Mouse (Mus musculus): ENCODE results near the gene Gns. TPM values are rescaled to one million over a fixed set of nuclear protein-coding genes. Genes with fewer than 3 reads are reported as not detected.

The Gns gene
- polyA plus RNA-seq, 1 experiment = 46.8 TPM

GRCm38 (mm10) chr10:121395542-121396176 lies 30.8 kb downstream of the Gns start:
- Histone ChIP-seq H3K27ac (ENCODE audit: insufficient read depth, low read length) (no peak overlapping the region), H3K4me1 (ENCODE audit: control insufficient read depth, insufficient read depth, low read length) (no peaks in the 10 kb centered on the region), H3K4me3 (ENCODE audit: insufficient read depth, low read length) (no peak overlapping the region)
- no peak for TF ChIP-seq POLR2A (IDR thresholded peaks at IDR 0.05; ENCODE audit: extremely low read depth, insufficient read depth, low read length)

GRCm38 (mm10) chr10:121398599-121398998 lies 33.7 kb downstream of the Gns start:
- Histone ChIP-seq H3K4me3 (ENCODE audit: insufficient read depth, low read length) (no peak overlapping the region), H3K4me1 (ENCODE audit: control insufficient read depth, insufficient read depth, low read length) (no peaks in the 10 kb centered on the region), H3K27ac (ENCODE audit: insufficient read depth, low read length) (no peak overlapping the region)
- TF ChIP-seq CTCF (IDR thresholded peaks at IDR 0.05; ENCODE audit: extremely low read depth, insufficient read depth, low read length) (no peak), POLR2A (IDR thresholded peaks at IDR 0.05; ENCODE audit: extremely low read depth, insufficient read depth, low read length) (no peak)

DNA sequence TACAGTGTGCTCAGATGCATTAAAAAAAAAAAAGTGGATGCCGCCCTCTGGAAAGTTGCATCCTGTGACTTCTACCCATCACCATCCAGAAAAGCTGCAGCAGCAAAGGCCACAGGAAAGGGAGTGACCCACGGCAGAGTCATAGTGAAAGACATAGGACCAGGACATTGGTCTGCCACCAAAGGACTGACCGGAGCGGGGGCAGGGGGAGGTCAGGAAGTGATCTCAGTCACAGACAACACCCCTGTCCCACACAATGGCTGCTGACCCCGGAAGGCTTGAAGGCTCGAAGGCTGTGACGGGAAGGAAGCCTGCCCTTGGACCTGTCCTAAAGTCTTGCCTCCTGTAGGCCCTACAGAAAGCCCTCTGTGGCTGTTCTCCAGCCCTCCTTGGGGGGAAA lies 36.1 kb downstream of the Gns start:
- Histone ChIP-seq H3K4me1 (ENCODE audit: control insufficient read depth, insufficient read depth, low read length) (no peaks in the 10 kb centered on the region), H3K27ac (ENCODE audit: insufficient read depth, low read length) (no peak overlapping the region), H3K4me3 (ENCODE audit: insufficient read depth, low read length) (no peak overlapping the region)
- TF ChIP-seq POLR2A (IDR thresholded peaks at IDR 0.05; ENCODE audit: extremely low read depth, insufficient read depth, low read length) (no peak), CTCF (IDR thresholded peaks at IDR 0.05; ENCODE audit: extremely low read depth, insufficient read depth, low read length) (no peak)

- TF ChIP-seq CTCF (IDR thresholded peaks at IDR 0.05; ENCODE audit: extremely low read depth, insufficient read depth, low read length) = no peak
- TF ChIP-seq POLR2A (IDR thresholded peaks at IDR 0.05; ENCODE audit: extremely low read depth, insufficient read depth, low read length) = no peak
- no peak overlapping the region for H3K27ac ChIP-seq (ENCODE audit: insufficient read depth, low read length)
- no peaks in the 10 kb centered on the region for H3K4me1 ChIP-seq (ENCODE audit: control insufficient read depth, insufficient read depth, low read length)
- no peak overlapping the region for H3K4me3 ChIP-seq (ENCODE audit: insufficient read depth, low read length)
These were observed 38.2 kb downstream of the Gns start for GRCm38 (mm10) chr10:121403104-121403503.

DNA sequence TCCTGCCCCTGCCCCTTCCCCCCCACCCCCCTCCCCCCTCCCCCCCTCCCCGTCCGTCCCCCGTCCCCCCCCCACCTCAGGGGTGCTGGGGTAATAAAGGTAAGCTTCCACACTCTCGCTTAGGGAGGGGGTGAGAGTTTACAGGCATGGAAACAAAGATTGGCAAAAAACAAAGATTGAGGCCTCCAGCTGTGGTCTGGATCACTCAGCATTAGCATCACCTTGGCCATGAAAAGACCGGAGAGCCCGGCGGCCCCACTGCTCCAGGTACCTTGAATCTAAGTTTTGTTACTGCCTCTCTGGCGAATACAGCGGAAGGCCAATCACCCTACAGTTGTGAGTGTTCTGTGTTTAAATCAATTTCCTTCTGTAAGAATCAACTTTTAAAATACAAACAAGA lies 39.1 kb downstream of the Gns start:
- Histone ChIP-seq H3K4me1 (ENCODE audit: control insufficient read depth, insufficient read depth, low read length) (no peaks in the 10 kb centered on the region), H3K27ac (ENCODE audit: insufficient read depth, low read length) (no peak overlapping the region), H3K4me3 (ENCODE audit: insufficient read depth, low read length) (no peak overlapping the region)
- TF ChIP-seq POLR2A (IDR thresholded peaks at IDR 0.05; ENCODE audit: extremely low read depth, insufficient read depth, low read length) (no peak), CTCF (IDR thresholded peaks at IDR 0.05; ENCODE audit: extremely low read depth, insufficient read depth, low read length) (no peak)

DNA sequence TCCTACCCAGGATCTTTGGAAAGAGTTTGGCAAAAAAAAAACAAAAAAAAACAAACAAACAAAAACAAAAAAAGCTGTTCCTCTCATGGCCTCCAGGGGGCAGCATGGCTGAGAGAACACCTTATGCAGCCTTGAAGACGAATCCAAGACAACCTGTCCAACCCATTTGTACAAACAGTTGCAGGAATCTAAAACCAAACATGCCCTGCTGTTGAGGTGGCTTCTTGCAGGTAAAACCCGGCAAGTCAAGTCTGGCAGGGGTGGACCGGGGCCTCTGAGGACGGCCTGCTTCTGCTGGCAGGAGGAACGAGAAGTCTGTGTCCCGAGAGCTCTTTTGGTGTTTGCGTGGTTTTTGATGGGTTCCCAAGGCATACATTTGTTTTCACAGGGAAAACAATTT lies 44.8 kb downstream of the Gns start:
- Histone ChIP-seq H3K27ac (ENCODE audit: insufficient read depth, low read length) (no peak overlapping the region), H3K4me1 (ENCODE audit: control insufficient read depth, insufficient read depth, low read length) (no peaks in the 10 kb centered on the region), H3K4me3 (ENCODE audit: insufficient read depth, low read length) (no peak overlapping the region)
- no peak for TF ChIP-seq POLR2A (IDR thresholded peaks at IDR 0.05; ENCODE audit: extremely low read depth, insufficient read depth, low read length)
- peak; percentile 82 for TF ChIP-seq CTCF (IDR thresholded peaks at IDR 0.05; ENCODE audit: extremely low read depth, insufficient read depth, low read length)

DNA sequence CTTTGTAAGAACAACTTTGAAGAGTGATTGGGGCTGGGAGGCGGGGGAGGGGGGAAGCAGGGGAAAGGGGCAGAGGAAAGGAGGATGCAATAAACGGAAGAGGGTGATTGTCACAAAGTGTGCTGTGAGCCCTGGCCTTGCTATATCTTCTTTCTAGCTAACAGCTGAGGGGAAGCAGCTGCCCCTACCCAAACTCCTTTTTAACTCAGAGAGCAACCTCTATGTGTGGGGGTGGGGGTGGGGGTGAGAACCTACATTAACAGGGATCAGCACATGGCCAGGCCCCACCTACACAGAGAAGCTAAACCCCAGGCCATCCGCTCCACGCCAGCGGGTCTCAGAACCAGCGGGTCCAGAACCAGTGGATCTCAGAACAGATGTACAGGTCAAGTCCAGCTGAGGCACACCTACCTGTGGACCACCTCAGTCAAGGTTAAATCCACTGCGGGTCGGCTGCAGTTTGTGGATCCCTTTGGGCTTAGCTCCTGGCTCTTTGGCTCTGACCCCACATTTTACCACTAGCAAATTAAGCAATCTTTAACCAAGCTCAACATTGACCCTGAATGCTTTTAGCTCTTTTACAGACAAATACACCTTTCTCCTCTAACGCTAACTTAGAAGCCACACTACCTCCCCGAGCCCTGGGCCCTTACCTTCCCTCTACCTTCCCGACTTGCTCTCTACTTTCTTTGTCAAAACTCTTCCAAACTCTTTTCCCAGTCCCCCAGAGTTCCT lies 47.0 kb downstream of the Gns start:
- H3K27ac ChIP-seq (ENCODE audit: insufficient read depth, low read length) = no peak overlapping the region
- no peak for TF ChIP-seq POLR2A (IDR thresholded peaks at IDR 0.05; ENCODE audit: extremely low read depth, insufficient read depth, low read length)
- TF ChIP-seq CTCF (IDR thresholded peaks at IDR 0.05; ENCODE audit: extremely low read depth, insufficient read depth, low read length) = no peak
- H3K4me1 ChIP-seq (ENCODE audit: control insufficient read depth, insufficient read depth, low read length) = no peaks in the 10 kb centered on the region
- no peak overlapping the region for H3K4me3 ChIP-seq (ENCODE audit: insufficient read depth, low read length)

- Histone ChIP-seq H3K4me1 (ENCODE audit: control insufficient read depth, insufficient read depth, low read length) (no peaks in the 10 kb centered on the region), H3K27ac (ENCODE audit: insufficient read depth, low read length) (no peak overlapping the region), H3K4me3 (ENCODE audit: insufficient read depth, low read length) (no peak overlapping the region)
- TF ChIP-seq POLR2A (IDR thresholded peaks at IDR 0.05; ENCODE audit: extremely low read depth, insufficient read depth, low read length) (no peak), CTCF (IDR thresholded peaks at IDR 0.05; ENCODE audit: extremely low read depth, insufficient read depth, low read length) (no peak)
These were observed 47.9 kb downstream of the Gns start for GRCm38 (mm10) chr10:121412824-121413223.

DNA sequence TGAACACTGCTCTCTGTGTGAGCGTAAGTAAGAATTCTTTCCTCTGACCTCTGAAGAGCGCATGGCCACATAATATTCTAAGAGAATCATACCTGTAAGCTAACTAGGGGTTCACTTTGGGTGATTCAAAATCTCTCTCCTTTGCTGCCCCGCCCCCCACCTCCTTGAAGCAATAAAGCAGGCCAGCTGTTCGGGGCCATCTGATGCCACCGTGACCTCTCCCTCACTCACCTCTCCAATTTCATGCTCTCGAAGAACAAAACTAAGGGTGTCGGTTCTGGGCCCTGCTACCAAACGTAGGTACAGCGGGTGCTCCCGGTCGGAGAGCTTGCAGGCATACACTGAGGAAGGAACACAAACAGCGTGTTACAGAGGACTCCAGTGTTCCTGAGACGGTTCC lies 49.2 kb downstream of the Gns start:
- no peak overlapping the region for H3K4me3 ChIP-seq (ENCODE audit: insufficient read depth, low read length)
- no peak overlapping the region for H3K27ac ChIP-seq (ENCODE audit: insufficient read depth, low read length)
- TF ChIP-seq POLR2A (IDR thresholded peaks at IDR 0.05; ENCODE audit: extremely low read depth, insufficient read depth, low read length) = no peak

DNA sequence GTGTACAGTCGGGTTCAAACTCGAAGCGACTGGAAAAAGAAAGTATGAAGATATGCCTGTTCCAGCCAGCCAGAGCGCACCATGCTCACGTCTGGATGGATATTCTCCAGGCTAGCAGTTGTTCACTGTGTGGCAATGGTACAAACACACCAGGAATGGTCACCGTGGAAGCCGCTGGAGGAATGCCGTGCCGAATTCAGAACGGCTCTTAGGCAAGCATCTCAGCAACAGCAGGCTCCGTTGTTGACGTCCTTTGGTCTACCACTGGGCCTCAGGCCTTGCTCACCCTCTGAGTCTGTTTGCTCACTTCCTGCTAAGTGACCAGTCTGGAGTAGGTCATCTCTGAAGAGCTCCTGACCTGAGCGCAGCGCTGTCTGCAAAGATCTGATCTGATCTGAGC lies 53.9 kb downstream of the Gns start:
- H3K27ac ChIP-seq (ENCODE audit: insufficient read depth, low read length) = no peak overlapping the region
- H3K4me3 ChIP-seq (ENCODE audit: insufficient read depth, low read length) = no peak overlapping the region
- TF ChIP-seq CTCF (IDR thresholded peaks at IDR 0.05; ENCODE audit: extremely low read depth, insufficient read depth, low read length) = no peak
- no peak for TF ChIP-seq POLR2A (IDR thresholded peaks at IDR 0.05; ENCODE audit: extremely low read depth, insufficient read depth, low read length)
- no peaks in the 10 kb centered on the region for H3K4me1 ChIP-seq (ENCODE audit: control insufficient read depth, insufficient read depth, low read length)

More for the DNA sequence above, 49.2 kb downstream of the Gns start:
- no peaks in the 10 kb centered on the region for H3K4me1 ChIP-seq (ENCODE audit: control insufficient read depth, insufficient read depth, low read length)
